Mouse (Mus musculus): Measurements from ENCODE around the gene Prss34. TPM values are rescaled to one million over a fixed set of nuclear protein-coding genes. Genes with fewer than 3 reads are reported as not detected.

Prss34 gene
- 10.6 and 12.6 TPM in 2 replicates for polyA plus RNA-seq (2015; fragmentation: Nextera tagmentation; extraction: Ambion mirVana)

DNA sequence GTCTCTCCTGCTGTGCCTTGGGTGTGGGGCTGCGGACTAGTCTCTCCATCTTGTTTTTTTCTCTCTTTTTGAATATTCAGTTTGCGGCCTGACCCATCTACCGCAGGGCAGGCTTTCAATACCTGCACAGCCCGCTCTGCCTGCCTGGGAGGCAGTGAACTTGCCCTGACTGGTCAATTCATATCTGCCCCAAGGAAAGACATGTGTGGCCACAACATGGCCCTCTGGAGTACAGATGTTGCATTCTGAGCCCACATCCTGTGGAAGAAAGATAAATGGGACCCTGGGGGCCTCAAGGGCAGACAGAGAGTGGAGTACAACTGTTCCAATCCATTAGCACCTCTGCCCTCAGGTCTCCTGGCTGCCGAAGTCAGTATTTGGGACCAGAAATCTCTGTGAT lies at the start of gene Prss34:
Gene Prss34 (plus strand): TSS at position 301 of the 400 bp plus-strand sequence.
- Histone ChIP-seq H3K27ac (no peak within 1 kb of the TSS), H3K9ac (no peak within 1 kb of the TSS), H3K4me1 (no peaks in the 10 kb centered on the region), H3K9me3 (no peaks in the 10 kb centered on the region), H3K4me2 (no peak within 1 kb of the TSS), H3K27me3 (no peaks in the 10 kb centered on the region), H3K36me3 (no peaks in the 10 kb centered on the region), H3K4me3 (no peak within 1 kb of the TSS)
- no peak for ATAC-seq (ENCODE audit: insufficient number of reproducible peaks, low FRiP score, low TSS enrichment, low read depth)
- WGBS = 66% methylated on average over 5 of the region's 5 CpGs

DNA sequence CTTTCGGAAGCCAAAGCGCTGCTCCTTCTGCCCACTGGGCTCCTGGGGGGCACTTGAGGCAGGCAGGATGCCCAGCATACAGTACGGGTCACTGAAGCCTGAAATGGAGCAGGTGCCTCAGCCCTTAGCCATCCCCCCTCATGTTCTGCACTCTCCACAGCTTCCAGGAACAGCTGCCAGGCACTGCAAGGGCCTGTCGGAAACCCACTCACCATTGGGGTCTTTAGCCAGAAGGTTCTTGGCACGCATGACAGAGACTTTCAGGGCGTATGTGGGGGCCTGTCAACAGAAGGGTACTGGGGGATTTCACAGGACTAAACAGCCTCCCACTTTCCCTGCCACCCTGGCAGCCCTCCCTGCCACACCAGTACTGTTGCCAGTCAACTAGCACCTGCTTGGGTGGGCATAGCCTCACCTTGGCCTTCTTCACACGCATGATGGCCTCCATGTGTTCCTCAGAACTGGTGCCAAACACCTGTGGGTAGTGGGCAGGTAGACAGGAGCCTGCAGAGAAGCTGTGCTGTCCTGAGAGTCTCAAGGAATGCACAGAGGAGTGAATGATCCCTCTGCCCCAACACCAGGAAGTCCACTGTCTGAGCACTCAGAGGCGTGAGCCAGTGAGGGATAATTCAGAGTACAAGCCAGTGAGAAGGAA lies 47.9 kb upstream of the Prss34 start:
- Histone ChIP-seq H3K36me3 (no peaks in the 10 kb centered on the region), H3K27ac (no peak overlapping the region), H3K9ac (no peak overlapping the region), H3K27me3 (peaks cover 46% of the 10 kb centered on the region), H3K4me2 (no peak overlapping the region), H3K4me3 (no peak overlapping the region), H3K9me3 (no peaks in the 10 kb centered on the region), H3K4me1 (peaks cover 4% of the 10 kb centered on the region; the same call in 1 of the 2 replicates)
- WGBS = 77% methylated on average over 8 of the region's 8 CpGs
- ATAC-seq (ENCODE audit: insufficient number of reproducible peaks, low FRiP score, low TSS enrichment, low read depth) = no peak

GRCm38 (mm10) chr17:25252643-25253042 lies 45.6 kb upstream of the Prss34 start:
- no peak overlapping the region for H3K4me3 ChIP-seq
- no peaks in the 10 kb centered on the region for H3K9me3 ChIP-seq
- no peaks in the 10 kb centered on the region for H3K36me3 ChIP-seq
- whole genome bisulfite sequencing = 48% methylated on average over 3 of the region's 3 CpGs
- no peak overlapping the region for H3K27ac ChIP-seq
- H3K9ac ChIP-seq = no peak overlapping the region
- no peak for ATAC-seq (ENCODE audit: insufficient number of reproducible peaks, low FRiP score, low TSS enrichment, low read depth)
- H3K27me3 ChIP-seq = peaks cover 60% of the 10 kb centered on the region
- peaks cover 15% of the 10 kb centered on the region for H3K4me1 ChIP-seq
- H3K4me2 ChIP-seq = no peak overlapping the region

- no peak overlapping the region for H3K9ac ChIP-seq
- ATAC-seq (ENCODE audit: insufficient number of reproducible peaks, low FRiP score, low TSS enrichment, low read depth) = no peak
- H3K4me3 ChIP-seq = no peak overlapping the region
- 33% methylated on average over 10 of the region's 10 CpGs for WGBS
- peaks cover 15% of the 10 kb centered on the region for H3K4me1 ChIP-seq
- no peaks in the 10 kb centered on the region for H3K9me3 ChIP-seq
- H3K36me3 ChIP-seq = peaks cover 8% of the 10 kb centered on the region
- no peak overlapping the region for H3K27ac ChIP-seq
- H3K27me3 ChIP-seq = peaks cover 60% of the 10 kb centered on the region
- no peak overlapping the region for H3K4me2 ChIP-seq
Observed at GRCm38 (mm10) chr17:25253760-25254159, 44.4 kb upstream of the Prss34 start.

DNA sequence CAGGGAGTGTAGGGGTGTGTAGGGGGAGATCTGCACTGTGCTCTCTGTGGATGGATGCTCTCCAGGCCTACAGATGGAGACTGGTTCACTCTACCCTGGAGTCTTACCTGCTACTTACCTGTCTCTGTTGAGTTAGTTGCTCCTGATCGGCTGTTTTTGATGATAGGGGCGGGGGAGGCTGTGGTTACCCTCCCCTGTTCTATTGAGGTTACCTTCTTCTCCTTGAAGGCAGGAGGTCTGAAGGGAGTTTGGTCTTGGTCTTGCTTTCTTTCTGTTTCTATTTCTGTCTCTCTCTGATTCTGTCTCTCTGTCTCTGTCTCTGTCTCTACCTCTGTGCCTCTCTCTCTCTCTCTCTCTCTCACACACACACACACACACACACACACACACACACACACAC lies 43.1 kb upstream of the Prss34 start:
- Histone ChIP-seq H3K36me3 (peaks cover 20% of the 10 kb centered on the region), H3K9me3 (no peaks in the 10 kb centered on the region), H3K9ac (no peak overlapping the region), H3K4me2 (no peak overlapping the region), H3K4me3 (no peak overlapping the region), H3K27ac (no peak overlapping the region), H3K4me1 (peaks cover 15% of the 10 kb centered on the region), H3K27me3 (peaks cover 59% of the 10 kb centered on the region)
- 67% methylated on average over 2 of the region's 2 CpGs for whole genome bisulfite sequencing
- ATAC-seq (ENCODE audit: insufficient number of reproducible peaks, low FRiP score, low TSS enrichment, low read depth) = no peak

GRCm38 (mm10) chr17:25256140-25256754 lies 41.9 kb upstream of the Prss34 start, which contains the start of gene Baiap3:
Gene Baiap3 (minus strand): TSS chr17:25256364.
- no peaks in the 10 kb centered on the region for H3K9me3 ChIP-seq
- H3K9ac ChIP-seq = peak within 1 kb of the TSS; percentile 31; the same call in 1 of the 2 replicates
- 4% methylated on average over 35 of the region's 35 CpGs for WGBS
- H3K4me2 ChIP-seq = peak within 1 kb of the TSS; percentile 69
- H3K4me3 ChIP-seq = peak within 1 kb of the TSS; percentile 36
- H3K27ac ChIP-seq = no peak within 1 kb of the TSS
- ATAC-seq (ENCODE audit: insufficient number of reproducible peaks, low FRiP score, low TSS enrichment, low read depth) = no peak
- H3K27me3 ChIP-seq = peaks cover 50% of the 10 kb centered on the region
- H3K36me3 ChIP-seq = peaks cover 23% of the 10 kb centered on the region
- H3K4me1 ChIP-seq = peaks cover 15% of the 10 kb centered on the region

DNA sequence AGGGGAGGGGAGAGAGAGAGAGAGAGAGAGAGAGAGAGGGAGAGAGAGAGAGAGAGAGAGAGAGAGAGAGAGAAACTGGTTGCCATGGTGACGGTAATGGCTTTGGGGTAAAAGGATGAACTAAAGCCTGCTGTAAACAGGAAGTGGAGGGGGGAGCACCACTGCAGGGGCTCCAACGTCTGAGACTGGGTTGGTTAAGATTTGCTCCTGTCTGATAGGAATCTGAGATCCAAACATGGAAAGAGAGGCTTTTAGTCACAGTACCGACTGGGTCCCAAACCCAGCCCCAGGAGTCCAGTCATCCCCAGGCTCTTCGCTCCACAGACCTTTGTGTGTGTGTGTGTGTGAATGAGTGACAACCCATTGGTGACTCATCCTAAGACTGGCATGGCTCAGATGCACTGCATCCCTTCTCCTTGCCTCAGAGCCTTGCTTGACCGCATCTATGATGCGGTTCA lies 40.4 kb upstream of the Prss34 start:
- peaks cover 15% of the 10 kb centered on the region for H3K4me1 ChIP-seq
- WGBS = 54% methylated on average over 6 of the region's 6 CpGs
- no peak for ATAC-seq (ENCODE audit: insufficient number of reproducible peaks, low FRiP score, low TSS enrichment, low read depth)
- peaks cover 28% of the 10 kb centered on the region for H3K36me3 ChIP-seq
- no peak overlapping the region for H3K27ac ChIP-seq
- H3K4me3 ChIP-seq = no peak overlapping the region
- no peaks in the 10 kb centered on the region for H3K9me3 ChIP-seq
- H3K4me2 ChIP-seq = no peak overlapping the region
- no peak overlapping the region for H3K9ac ChIP-seq
- H3K27me3 ChIP-seq = peaks cover 38% of the 10 kb centered on the region

DNA sequence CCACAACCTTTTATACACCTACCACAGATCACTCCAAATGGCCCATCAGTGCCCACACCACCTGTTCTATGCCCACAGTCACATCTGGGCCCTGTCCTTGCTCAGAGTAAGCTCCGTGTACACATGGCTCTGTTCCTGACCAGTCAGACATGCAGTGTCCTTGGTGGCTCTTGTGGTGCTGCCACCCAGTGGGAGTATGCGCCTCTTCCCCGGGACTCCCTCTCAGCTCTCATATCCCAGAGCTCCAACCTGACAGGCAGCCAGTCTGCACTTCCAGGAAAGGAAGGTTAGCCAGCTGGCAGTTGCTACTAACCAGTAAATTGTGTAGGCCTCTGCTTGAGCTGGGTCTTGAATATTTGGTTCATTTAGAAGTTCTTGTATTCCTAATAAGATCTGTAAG lies 33.7 kb upstream of the Prss34 start:
- 82% methylated on average over 3 of the region's 3 CpGs for WGBS
- H3K27me3 ChIP-seq = no peaks in the 10 kb centered on the region
- no peak overlapping the region for H3K4me3 ChIP-seq
- peaks cover 2% of the 10 kb centered on the region; the same call in 1 of the 2 replicates for H3K4me1 ChIP-seq
- H3K36me3 ChIP-seq = peaks cover 79% of the 10 kb centered on the region
- H3K4me2 ChIP-seq = no peak overlapping the region
- no peak overlapping the region for H3K27ac ChIP-seq
- ATAC-seq (ENCODE audit: insufficient number of reproducible peaks, low FRiP score, low TSS enrichment, low read depth) = no peak
- H3K9me3 ChIP-seq = no peaks in the 10 kb centered on the region
- H3K9ac ChIP-seq = no peak overlapping the region

DNA sequence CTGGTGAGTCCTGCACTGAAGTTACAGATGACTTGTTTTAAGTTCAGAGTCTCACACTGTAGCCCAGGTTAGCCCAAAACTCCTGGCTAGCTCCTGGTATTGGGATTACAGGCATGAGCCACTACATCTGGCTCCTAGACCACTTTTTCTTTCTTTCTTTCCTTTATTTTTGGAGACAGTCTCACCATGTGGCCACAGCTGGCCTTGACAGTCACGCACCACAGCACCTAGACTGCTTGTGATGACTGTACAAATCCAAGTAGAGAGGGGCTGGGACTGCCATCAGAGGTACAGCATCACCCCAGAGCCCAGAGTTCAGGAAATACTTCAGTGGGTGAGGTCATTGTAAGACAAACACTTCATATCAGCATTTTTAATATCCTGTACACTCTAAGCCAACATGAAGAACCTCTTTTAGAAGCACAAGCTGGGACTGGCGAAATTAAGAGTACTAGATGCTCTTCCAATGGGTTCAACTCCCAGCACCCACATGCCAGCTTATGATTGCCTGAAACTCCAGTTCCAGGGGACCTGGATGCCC lies 27.3 kb upstream of the Prss34 start:
- Histone ChIP-seq H3K27me3 (no peaks in the 10 kb centered on the region), H3K4me2 (peak overlapping the region; percentile 82), H3K27ac (no peak overlapping the region), H3K36me3 (peaks cover 41% of the 10 kb centered on the region), H3K4me1 (peaks cover 33% of the 10 kb centered on the region), H3K9me3 (no peaks in the 10 kb centered on the region), H3K4me3 (peak overlapping the region; percentile 94), H3K9ac (no peak overlapping the region)
- no peak for ATAC-seq (ENCODE audit: insufficient number of reproducible peaks, low FRiP score, low TSS enrichment, low read depth)
- WGBS = 77% methylated on average over 2 of the region's 2 CpGs

DNA sequence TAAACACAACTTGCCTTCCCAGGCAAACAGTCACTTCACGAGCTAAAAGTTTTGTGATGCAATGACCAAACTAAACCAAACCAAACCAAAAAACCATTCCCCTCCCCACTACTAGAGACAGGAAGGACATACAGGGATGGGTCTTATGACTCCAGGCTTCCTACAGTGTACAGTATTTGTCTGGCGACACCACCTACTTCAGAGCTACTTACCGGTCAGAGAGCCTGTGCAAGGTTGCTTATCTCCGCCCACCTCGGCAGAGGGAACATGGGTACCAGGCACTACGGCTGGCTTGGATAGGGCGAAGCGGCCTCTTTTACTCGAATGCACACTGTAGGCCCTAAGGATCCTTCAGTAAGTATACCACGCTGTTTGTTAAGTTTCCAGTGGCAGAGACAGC lies 25.9 kb upstream of the Prss34 start:
- peak overlapping the region; percentile 94 for H3K4me3 ChIP-seq
- H3K4me1 ChIP-seq = peaks cover 33% of the 10 kb centered on the region
- peak overlapping the region; percentile 82 for H3K4me2 ChIP-seq
- H3K9ac ChIP-seq = peak overlapping the region; percentile 99
- no peaks in the 10 kb centered on the region for H3K27me3 ChIP-seq
- H3K27ac ChIP-seq = peak overlapping the region; percentile 99
- H3K9me3 ChIP-seq = no peaks in the 10 kb centered on the region
- H3K36me3 ChIP-seq = peaks cover 26% of the 10 kb centered on the region
- no peak for ATAC-seq (ENCODE audit: insufficient number of reproducible peaks, low FRiP score, low TSS enrichment, low read depth)
- under 1% methylated on average over 10 of the region's 10 CpGs for WGBS

GRCm38 (mm10) chr17:25272951-25273705 lies 25.1 kb upstream of the Prss34 start:
- Histone ChIP-seq H3K27ac (peak overlapping the region; percentile 99), H3K4me2 (peak overlapping the region; percentile 82), H3K4me3 (peak overlapping the region; percentile 94), H3K36me3 (peaks cover 18% of the 10 kb centered on the region), H3K9ac (peak overlapping the region; percentile 99), H3K4me1 (peaks cover 33% of the 10 kb centered on the region), H3K27me3 (no peaks in the 10 kb centered on the region), H3K9me3 (no peaks in the 10 kb centered on the region)
- under 1% methylated on average over 90 of the region's 92 CpGs for WGBS
- peak; percentile 90 for ATAC-seq (ENCODE audit: insufficient number of reproducible peaks, low FRiP score, low TSS enrichment, low read depth)
